Mouse (Mus musculus): Measurements from ENCODE around the gene Flt3l.

DNA sequence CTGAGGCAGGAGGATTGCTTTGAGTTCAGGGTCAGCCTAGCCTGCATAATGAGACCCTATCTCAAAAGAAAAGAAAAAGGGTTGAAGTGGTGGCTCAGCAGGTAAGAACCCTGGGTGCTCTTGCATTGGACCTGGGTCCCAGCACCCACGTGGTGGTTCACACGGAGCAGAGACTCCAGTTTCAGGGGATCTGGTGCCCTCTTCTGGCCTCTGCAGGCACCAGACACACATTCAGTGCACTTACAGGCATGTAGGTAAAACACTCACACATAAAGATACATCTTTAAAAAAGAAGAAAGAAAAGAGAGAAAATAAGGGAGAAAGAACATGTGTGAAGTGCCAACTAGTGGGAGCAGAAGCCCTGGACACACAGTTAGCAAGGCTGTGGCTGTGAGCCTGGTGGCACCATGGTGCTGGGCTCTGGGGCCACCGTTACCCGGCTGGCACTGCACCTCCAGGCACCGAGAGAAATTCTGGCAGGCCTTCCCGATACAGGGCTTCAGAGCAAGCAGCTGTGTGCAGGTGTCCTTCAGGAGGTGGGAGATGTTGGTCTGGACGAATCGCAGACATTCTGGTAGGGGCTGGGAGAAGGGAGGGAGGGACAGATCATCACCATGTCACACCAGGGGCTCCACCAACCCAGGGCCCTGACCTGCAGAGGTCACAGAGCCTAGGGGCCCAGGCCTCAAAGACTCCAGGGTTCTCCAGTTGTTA lies 2.6 kb downstream of the Flt3l start:
- peak; percentile 52 for TF ChIP-seq CTCF (IDR thresholded peaks at IDR 0.05)
- TF ChIP-seq EP300 (IDR thresholded peaks at IDR 0.05; ENCODE audit: insufficient read depth, low read depth, low read length), result no peak
- no peak for TF ChIP-seq POLR2A (IDR thresholded peaks at IDR 0.05; ENCODE audit: insufficient read depth, low read depth, low read length)
